Mouse (Mus musculus) retina, adult 2 months (tissue): ENCODE results near the gene Rnase13.

Experiments
- DNase-seq: peaks from one replicate; pipeline ENCODE4 v3.0.0-alpha.2; 2012; ENCODE audit warnings: low read depth, low spot score

The Rnase13 gene

GRCm38 (mm10) chr14:51877517-51877916 is 45.1 kb downstream of the Rnase13 start:
- no peak for DNase-seq

DNA sequence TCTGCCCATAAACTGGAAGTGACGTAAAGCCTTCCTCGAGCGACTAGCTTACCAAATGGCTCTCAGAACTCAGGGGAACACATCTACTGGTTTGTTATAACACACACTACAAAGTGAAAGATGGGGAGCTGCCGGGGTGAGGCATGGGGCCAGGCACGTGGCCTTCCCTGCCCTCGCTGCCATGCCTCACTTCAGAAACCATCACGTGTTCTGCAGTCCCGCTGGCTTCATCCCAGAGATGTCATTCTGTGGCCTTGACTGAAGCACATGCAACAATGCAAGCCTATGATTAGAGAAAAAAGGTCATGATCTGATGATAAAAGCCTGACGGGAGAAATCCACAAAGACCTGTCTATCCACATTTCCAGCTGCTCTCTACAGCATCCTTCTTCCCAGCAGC is 50.8 kb downstream of the Rnase13 start:
- DNase-seq, result no peak
